Mouse (Mus musculus): ENCODE measurements at regions not wholly inside any gene's neighbourhood (a gene's known extent, or its start where the extent isn't known, plus 50 kb on each side); places are given as distances from the start of the nearest gene placed in this dataset.
A peak's percentile ranks its signal among the peaks of the same experiment; 100 is the strongest.
"Not testable (repeated sequence)": the region's sequence is repeated elsewhere in the genome, so short reads cannot be mapped to it uniquely, and the experiment has no call there.

DNA sequence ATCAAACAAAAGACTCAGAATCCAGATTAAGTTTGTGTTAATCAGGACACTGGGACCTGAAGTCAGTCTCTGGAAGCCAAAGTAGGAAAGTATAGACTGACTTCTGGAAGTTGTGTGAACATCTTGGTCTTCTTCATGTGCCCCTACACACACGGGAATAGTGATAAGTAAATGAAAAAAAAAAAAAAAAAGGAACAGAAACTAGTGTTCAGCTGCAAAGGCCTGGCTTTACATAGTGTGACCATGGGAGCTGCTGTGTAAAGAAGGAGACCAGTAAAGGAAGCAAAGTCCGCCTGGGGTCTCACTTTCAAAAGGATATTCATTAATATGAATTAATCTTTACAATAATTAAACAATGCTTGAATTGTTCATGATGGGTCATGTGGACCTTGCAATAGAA lies 190.6 kb upstream of the Tmc3 start:
- DNase-seq (ENCODE audit: extremely low spot score): no peak

DNA sequence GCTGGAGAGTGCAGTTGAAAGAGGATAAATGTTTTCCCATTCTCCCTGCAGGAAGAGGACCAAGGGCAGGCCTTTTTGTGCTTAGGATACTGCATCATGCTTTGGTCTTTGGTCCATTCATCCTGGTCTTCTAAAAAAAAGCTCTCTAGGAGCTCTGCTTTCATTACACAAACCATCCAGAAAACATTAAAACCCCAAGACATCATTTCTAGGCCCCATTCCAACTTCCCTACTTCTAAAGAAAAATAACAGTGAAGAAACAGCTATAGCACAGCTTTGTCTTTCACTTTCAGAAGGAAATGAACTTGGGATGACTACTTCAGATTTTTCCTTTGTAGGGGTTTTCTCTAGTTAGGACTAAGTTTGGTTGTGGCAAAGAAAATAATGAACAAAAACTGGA lies 185.1 kb upstream of the Tmc3 start:
- DNase-seq (ENCODE audit: extremely low spot score): no peak

DNA sequence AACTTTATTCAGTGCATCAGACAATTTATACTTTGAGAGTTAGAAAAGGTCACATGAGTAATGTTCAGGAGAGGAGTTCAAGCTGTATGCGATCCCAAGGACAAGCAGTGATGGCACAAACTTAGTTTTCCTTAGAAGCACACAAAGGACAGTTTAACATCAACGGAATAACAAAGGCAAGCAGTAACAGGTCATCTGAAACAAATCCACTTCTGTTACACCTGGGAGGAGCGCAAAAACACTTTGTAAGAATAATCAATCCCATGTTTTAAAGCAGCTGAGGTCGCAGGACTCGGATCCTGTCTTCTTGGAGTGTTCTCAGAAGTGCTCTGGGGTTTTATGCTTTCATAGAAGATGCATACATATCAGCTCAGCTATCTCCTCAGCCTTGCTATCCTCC lies 183.7 kb upstream of the Tmc3 start:
- no peak for DNase-seq (ENCODE audit: extremely low spot score)

DNA sequence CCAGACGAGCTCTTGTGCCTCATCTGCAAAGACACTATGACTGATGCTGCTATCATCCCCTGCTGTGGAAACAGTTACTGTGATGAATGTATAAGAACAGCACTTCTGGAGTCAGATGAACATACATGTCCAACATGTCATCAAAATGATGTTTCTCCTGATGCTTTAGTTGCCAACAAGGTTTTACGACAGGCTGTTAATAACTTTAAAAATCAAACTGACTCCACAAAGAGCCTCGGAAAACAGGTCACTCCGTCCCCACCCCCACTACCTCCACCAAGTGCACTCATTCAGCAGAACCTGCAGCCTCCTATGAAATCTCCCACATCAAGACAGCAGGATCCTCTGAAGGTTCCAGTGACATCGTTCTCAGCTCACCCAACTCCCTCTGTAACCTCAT lies 172.0 kb upstream of the Tmc3 start:
- DNase-seq (ENCODE audit: extremely low spot score): not testable (repeated sequence)

DNA sequence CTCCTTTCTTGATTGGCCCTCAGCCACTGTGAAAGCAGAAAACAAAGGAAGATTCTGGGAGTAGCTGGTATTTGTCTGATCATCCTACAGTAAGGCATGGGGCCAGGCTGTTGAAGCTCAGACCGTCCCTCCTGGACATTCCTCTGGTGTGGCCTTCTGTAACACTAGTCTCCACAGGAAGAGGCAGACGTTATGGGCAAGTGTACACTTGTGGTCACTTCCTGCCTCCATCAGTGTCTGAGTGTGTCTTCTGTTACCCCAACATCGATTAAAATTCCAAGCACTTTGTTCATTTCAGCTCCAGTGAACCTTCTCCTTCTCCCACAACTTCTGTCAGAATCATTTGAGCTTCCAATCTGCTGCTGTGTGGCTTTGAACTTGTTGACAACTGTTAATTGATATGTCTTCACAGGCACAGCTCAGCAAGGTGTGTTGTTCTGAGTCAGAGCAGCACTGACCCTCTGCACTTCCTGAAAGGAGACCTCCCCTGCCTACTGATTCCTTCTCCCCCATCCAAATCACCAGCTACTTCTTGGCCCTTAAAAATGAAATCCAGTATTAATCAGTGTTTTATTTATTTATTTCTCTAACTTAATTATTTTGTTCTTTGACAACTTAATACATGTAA lies 154.7 kb upstream of the Tmc3 start:
- DNase-seq (ENCODE audit: extremely low spot score): no peak

DNA sequence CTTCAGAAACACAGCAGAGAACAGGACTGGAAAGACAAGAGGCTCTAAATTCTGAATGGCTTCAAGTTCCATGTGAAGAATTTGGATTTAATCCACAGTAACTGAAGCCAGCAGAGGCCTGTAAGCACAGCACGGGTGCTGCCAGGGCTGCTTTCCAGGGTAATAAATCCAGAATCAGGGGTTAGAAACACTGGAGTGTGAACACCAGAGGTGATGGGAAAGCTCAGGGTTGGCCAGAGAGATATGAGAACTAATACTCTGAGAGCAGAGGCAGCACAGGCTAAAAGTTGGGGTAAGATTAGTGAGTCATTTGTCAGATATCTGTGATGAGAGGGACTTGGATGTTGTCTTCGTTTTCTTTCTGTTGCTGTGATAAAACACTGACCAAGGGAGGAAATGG lies 153.6 kb upstream of the Tmc3 start:
- no peak for DNase-seq (ENCODE audit: extremely low spot score)

DNA sequence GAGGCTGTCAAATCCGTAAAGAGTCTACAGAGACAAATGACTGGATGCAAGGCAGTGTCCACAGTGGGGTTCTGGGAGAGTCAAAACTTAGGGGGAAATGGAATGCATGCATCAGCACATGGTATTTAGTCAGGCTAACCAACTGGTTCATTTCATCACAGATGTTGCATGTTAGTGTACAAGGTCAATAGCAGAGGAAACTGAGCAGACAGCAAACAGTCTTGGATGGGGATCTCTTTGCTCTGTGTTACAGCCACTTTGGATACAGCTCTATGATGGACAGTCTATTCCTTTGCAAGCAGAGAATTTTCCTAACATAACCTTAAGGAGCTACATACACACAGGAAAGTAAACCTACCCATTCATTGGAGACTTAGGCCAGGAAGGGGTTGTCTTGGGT lies 151.9 kb upstream of the Tmc3 start:
- no peak for DNase-seq (ENCODE audit: extremely low spot score)

DNA sequence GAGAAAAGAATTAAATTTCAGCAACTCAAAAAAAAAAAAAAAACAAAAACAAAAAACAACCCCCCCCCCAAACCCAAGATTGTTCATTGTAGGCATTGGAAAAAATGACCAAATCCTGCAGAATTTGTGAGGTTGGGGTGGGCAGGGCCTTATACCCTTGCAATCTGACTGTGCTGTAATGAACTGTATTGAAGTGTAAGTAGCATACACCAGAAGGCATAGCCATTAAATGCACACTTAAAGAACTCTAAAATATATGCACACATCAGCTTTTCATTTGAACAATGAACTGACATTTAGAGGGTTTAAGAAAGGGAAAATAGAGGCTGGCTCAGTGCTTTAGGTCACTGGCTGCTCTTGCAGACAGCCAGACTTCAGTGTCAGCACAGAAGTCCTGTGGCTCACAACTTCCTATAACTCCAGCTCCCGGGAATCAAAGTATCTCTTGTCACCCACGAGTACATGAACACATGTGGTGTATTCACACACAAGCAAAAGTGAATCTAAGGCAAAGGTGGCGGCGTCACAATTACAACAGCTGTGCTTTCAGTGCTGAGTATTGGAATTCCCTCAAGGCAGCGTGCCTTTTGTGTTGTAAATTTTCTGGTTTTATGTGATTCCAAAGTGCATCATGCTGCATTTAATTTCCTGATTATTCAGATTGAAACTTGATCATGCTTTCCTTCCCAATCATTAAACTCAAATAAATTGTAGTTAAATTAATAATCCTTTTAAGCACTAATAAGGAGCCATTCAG lies 150.6 kb upstream of the Tmc3 start:
- no peak for DNase-seq (ENCODE audit: extremely low spot score)

DNA sequence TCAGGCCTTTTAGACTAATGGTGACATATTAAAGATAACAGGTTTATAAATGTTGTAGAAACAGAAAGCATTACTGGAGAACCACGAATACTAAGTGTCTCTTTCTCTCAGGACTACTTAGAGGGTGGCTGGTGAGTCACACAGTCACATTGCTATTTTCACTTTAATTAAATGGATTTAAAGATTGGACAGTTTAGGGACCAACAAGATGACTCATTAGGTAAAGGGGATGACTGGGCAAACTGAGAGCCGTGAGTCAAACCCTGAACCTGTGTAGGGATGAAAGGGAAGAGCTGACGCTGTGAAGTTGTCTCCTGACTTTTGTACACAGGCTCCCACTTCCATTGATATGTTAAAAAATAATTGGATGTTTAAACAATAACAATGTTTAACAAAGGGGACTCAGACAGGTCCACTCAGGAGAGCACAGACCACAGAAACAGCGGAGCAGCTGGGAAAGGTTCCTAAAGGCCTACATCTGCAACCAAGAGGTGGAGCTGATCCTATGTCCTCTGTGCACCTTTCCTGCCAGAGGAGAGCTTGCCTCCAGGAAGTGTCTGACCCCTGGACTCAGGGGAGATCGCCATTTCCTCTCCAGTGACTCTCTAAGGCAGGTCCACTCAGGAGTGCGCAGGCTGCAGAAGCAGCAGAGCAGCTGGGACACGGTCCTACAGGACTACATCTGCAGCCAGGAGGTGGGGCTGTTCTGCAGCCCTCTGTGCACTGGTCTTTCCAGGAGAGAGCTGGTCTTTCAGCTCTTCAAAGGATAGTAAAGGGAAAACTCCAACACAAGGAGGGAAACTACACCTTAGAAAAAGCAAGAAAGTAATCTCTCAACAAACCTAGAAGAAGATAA lies 146.0 kb upstream of the Tmc3 start:
- DNase-seq (ENCODE audit: extremely low spot score): no peak

DNA sequence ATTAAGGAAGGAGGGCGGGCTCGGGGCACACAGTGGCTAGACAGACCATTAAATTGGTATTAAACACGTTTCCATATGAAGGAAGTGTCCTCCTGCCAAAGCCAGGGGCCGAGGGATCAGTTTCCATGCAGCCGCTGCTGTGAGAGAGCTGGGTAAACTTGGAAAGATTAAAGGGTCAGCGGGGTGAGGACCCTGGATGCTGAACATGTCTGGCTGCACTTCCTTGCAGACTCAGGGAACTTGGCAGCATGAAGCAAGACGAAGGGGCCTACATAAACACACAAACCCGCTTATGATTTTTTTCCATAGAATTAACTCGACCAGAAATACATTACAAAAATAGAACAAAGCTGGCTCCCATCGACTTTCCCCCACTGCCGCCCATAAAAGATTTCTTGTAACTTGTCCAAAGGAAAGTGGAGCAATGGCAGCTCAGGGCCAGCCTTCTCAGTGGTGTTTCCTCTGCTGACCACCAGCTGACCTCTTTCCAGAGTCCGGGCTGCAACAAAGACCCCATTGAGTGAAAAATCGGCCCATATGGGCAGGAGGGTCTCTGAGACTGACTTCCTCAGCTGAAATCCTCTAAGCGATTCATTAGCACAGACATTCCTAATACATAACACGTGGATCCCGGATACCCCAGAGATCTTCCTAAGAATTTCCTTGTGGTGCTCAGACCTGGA lies 141.0 kb upstream of the Tmc3 start:
- peak; percentile 77 for DNase-seq (ENCODE audit: extremely low spot score)

DNA sequence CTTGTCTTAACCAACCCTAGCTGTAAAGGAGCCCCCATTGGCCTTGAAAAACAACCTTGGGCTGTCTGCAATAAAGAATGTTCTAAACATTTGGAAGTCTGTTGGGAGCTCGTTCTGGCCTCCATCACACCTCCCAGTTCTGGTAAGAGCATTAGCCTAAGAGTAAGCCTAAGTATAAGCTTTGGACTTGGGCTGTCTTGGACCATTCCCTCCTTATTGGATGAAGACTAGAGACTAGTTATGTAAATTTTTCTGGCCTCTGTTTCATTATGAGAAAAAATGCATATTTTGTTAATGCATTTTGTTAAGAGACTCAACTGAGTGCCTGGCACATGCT lies 140.5 kb upstream of the Tmc3 start:
- no peak for DNase-seq (ENCODE audit: extremely low spot score)

DNA sequence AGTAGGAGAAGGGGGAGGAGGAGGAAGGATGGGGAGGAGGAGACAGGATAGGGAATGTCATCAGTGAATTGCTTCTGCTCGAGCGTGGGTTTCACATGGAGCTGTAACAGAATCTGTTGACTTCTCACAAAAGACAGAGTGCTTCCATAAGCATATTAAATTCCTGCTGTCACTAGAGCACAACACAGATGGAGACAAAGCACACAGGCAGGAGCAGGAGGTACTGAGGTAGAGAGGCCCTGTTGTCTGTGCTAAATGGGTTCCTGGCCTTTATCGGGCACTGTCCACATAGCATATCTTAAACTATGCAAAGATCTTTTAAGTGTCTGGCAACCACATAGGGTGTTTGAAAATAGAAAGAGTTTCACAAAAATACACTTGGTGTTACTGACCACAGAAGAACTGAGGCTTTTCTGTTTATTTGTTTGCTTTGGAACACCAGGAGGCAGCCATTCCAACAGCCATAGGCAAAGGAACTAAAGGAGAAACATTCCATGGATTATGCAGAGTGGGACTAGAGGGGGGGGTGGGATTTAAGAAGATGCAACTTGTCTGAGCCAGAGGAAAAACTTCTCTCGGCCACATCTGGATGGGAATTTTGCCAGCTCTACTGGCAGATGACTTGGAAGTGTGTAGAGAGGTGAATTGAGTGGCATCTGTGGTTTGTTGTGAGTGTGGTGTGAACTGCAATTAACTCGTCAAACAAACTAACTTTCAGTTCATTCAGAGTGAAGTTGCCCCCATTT lies 139.4 kb upstream of the Tmc3 start:
- no peak for DNase-seq (ENCODE audit: extremely low spot score)

DNA sequence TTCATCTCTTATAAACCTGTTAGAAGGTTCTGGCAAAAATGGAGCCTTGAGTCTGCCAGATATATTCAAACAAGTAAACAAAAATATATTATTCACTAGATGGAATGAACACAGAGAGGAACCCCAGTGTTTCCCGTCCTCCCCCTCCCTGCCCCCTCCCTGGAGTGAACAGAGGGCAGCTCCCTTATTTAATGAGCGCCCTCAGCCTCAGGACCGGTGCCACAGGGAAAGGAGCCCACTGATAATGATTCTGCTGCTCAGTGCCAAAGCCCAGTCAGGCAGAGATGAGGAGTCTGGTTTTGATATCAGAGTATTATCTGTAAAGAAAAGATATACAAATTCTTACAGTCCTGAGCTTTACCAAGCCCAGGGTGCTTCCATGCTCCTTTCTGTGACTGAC lies 134.4 kb upstream of the Tmc3 start:
- no peak for DNase-seq (ENCODE audit: extremely low spot score)

DNA sequence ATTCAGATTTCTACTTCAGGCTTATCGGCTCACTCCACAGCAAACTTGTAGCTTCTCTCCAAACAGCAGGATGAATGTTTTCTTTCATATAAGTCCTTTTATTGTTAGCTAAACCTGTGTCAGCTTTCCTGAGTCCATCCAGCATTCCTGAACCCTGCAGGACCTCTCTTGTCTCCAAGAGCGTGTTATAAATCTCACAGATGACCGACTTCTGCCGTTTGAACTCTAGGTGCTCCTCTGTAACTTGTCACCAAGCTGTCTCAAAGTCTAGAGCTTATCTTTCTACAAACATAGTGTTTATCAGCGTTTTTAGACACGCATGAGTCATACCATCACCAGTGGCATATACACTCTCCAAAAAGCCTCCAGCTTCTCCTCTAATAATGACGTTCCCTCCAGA lies 132.4 kb upstream of the Tmc3 start:
- no peak for DNase-seq (ENCODE audit: extremely low spot score)

DNA sequence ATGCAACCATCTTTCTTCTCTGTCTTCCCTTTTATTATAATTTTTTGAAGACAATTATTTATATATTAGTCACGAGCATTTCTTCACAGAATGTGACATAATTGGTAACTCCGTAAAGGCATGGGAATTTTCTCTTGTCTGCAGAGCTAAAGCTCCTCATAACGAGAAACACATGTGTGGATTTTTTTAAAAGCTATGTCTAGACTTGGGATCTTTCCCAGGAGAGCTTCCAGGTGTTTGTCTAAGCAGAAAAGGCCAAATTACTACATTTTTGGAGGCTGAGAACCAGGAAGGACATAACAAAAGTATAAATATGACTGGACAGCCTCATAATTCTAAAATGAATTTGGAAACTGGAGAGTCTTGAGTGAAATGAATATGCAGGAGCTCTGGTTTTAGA lies 125.2 kb upstream of the Tmc3 start:
- no peak for DNase-seq (ENCODE audit: extremely low spot score)

DNA sequence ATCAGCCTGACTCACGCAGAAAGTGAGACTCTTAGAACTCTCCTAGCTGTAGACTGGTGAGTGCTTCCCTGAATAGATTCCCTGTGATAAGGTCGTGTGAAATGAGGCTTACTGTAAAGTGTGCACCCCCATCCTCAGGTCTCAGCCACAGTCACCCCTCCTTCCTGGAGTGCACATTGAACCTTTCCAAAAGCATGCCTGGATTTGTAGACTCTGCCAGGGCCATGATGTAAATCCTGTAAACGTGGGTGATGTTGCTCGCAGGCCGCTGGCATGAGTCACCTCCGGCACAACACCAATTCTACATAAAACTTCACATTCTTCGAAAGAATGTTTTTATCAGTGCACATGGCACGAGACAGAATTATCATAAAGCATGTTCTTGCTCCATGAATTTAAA lies 117.7 kb upstream of the Tmc3 start:
- no peak for DNase-seq (ENCODE audit: extremely low spot score)

DNA sequence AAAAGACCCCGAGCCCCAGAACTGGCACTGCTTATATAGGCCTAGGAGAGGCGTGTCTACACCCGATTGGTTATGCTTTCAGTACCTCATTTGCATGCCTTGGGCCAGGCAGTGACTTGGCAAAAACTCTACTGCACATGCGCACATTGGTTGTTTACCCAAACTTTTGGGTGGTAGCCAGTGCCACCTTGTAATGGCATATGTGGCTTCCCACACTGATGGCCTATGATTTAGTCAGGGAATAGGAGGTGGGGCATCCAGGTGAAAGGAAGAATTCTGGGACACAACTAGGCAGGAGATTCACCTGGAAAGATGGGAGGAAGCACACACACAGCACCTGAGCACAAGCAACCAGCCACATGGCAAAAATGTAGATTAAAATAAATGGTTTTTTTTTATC lies 114.9 kb upstream of the Tmc3 start:
- DNase-seq (ENCODE audit: extremely low spot score): not testable (repeated sequence)

DNA sequence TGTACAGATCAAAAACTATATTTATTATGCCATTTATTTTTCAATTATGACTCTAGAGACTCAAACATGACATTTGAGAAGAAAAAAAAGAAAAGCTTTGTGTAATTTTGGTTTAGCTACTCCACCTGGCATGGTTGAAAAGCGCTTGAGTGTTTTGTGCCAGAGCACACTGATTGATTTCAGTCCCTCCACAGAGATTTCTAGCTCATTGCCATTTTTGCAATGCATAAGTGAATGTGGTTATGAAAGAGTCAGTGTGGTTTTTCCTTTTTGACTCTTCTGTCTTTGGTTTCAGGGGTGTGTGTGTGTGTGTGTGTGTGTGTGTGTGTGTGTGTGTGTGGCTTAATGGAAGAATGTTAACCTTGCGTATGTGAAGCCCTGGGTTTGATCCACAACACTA lies 113.6 kb upstream of the Tmc3 start:
- no peak for DNase-seq (ENCODE audit: extremely low spot score)

DNA sequence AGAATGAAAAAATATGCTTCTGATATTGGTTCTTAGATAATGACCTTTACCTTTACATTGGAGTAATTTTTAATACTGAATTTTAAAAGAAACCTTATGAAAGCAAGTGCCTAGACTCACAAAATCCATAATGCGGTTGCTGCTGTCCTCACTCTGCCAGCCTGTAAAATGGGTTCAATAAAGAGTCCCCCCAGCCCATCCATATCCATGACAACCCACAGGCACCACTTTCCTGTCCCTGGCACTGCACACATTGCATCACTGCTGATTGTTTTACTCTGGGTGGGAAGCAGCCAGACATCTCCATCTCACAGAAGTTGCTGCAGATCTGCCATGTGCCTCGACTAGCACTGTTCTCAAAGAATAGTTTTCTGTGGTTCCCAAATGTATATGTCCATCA lies 110.3 kb upstream of the Tmc3 start:
- DNase-seq (ENCODE audit: extremely low spot score): no peak

DNA sequence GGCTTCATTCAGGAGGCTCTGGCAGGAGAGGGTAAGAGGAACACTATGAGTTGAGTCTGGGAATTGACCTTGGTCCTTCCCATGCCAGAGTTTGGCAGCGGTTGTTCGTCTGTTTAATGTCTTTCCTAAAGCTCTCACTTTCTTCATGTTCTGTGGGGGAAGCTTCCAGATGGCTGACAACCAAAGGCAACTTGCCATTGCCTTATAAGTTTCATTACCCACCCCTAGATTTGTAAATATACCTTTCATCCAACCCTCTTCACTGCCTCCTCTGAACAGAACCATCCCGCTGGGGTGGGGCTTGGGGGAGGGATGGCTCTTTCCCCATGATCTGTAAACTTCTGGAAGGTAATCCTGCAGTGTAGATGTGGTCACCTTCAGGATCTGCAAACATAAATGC lies 109.7 kb upstream of the Tmc3 start:
- no peak for DNase-seq (ENCODE audit: extremely low spot score)

DNA sequence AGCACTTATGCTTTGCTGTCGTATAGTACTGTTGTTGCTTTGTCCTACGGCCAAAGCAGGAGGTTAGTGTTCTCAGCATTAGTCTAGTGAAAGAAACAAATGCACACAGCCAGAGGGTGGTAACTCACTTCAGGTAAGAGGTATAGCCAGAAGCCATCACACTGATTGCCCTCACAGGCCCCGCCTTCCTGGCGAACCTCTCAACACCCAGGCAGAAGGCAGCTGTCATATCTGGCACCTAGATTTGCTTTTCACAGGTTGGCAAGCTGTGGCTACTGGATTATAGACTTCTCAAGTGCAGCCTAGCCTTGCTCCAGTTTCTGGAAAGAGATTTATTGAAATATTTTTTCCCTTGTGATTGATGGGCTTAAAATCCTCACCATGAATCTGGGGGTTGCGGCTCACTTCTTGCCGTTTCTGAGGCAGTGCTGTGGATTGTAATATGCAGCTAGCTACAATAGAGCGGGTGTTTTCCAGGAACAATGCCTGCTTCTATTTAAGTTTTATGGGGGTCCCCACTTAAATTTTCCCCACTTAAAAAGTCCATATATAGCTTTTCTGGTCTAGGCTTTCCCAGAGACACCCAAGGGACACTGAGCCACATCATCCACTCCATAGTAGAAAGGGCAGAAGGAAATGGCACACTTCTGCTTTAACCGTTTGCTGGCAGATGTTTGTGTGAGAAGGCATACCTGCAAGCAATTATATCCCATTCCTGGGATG lies 109.1 kb upstream of the Tmc3 start:
- no peak for DNase-seq (ENCODE audit: extremely low spot score)

All from embryo, embryonic 9.5 days (tissue).